Mouse (Mus musculus): ENCODE data around the gene Tmem41b. TPM values are rescaled to one million over a fixed set of nuclear protein-coding genes. Genes with fewer than 3 reads are reported as not detected.

Gene Tmem41b
- polyA plus RNA-seq, 1 experiment: not detected

- TF ChIP-seq CTCF (IDR thresholded peaks at IDR 0.05; ENCODE audit: insufficient read depth, low read depth, low read length): no peak
- TF ChIP-seq POLR2A (IDR thresholded peaks at IDR 0.05; ENCODE audit: insufficient read depth, low read depth, low read length): no peak
- Histone ChIP-seq H3K27ac (ENCODE audit: insufficient read depth, low read depth, low read length) (no peak overlapping the region), H3K4me3 (ENCODE audit: insufficient read depth, low read depth, low read length) (no peak overlapping the region), H3K4me1 (ENCODE audit: control insufficient read depth, insufficient read depth, low read length) (no peaks in the 10 kb centered on the region)
- 91% methylated on average over 6 of the region's 6 CpGs for WGBS
Observed at GRCm38 (mm10) chr7:110009084-110009483, 22.4 kb upstream of the Tmem41b start.

- TF ChIP-seq CTCF (IDR thresholded peaks at IDR 0.05; ENCODE audit: insufficient read depth, low read depth, low read length) (no peak), POLR2A (IDR thresholded peaks at IDR 0.05; ENCODE audit: insufficient read depth, low read depth, low read length) (no peak)
Observed at GRCm38 (mm10) chr7:110008513-110008912, 21.8 kb upstream of the Tmem41b start.

GRCm38 (mm10) chr7:110006471-110007195, 19.9 kb upstream of the Tmem41b start:
- TF ChIP-seq CTCF (IDR thresholded peaks at IDR 0.05; ENCODE audit: insufficient read depth, low read depth, low read length): no peak
- TF ChIP-seq POLR2A (IDR thresholded peaks at IDR 0.05; ENCODE audit: insufficient read depth, low read depth, low read length): no peak
- Histone ChIP-seq H3K27ac (ENCODE audit: insufficient read depth, low read depth, low read length) (no peak overlapping the region; the same call in 1 of the 2 replicates), H3K4me3 (ENCODE audit: insufficient read depth, low read depth, low read length) (no peak overlapping the region), H3K4me1 (ENCODE audit: control insufficient read depth, insufficient read depth, low read length) (peaks cover 4% of the 10 kb centered on the region)
- WGBS: 80% methylated on average over 5 of the region's 5 CpGs

More at GRCm38 (mm10) chr7:110008513-110008912, 21.8 kb upstream of the Tmem41b start:
- Histone ChIP-seq H3K4me3 (ENCODE audit: insufficient read depth, low read depth, low read length) (no peak overlapping the region), H3K4me1 (ENCODE audit: control insufficient read depth, insufficient read depth, low read length) (no peaks in the 10 kb centered on the region), H3K27ac (ENCODE audit: insufficient read depth, low read depth, low read length) (no peak overlapping the region)
- 90% methylated on average over 1 of the region's 1 CpGs for WGBS

GRCm38 (mm10) chr7:110005976-110006375, 19.2 kb upstream of the Tmem41b start:
- no peak overlapping the region for H3K4me3 ChIP-seq (ENCODE audit: insufficient read depth, low read depth, low read length)
- TF ChIP-seq CTCF (IDR thresholded peaks at IDR 0.05; ENCODE audit: insufficient read depth, low read depth, low read length) (no peak), POLR2A (IDR thresholded peaks at IDR 0.05; ENCODE audit: insufficient read depth, low read depth, low read length) (no peak)
- peaks cover 4% of the 10 kb centered on the region for H3K4me1 ChIP-seq (ENCODE audit: control insufficient read depth, insufficient read depth, low read length)
- no peak overlapping the region for H3K27ac ChIP-seq (ENCODE audit: insufficient read depth, low read depth, low read length)

DNA sequence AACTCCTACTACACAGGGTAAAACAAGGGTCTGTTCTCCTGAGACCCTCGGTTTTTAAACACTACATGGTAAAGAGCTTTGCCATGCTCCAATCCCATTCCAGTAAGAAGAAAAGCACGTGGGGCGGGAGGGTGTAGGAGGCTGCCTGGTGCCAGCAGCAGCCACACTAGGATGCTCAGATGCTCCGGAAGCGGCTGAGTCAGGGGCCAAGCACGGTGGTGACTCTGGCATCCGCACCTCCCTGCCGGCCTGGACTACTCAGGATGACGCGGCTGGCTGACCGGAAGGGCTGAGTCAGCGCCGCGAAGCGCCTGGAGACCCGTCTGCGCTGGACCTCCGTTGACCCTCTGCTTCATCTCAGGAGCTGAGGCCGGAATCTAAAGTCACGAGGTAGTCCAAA, 16.2 kb upstream of the Tmem41b start:
- no peak overlapping the region for H3K27ac ChIP-seq (ENCODE audit: insufficient read depth, low read depth, low read length)
- peak overlapping the region; percentile 37 for H3K4me3 ChIP-seq (ENCODE audit: insufficient read depth, low read depth, low read length)
- H3K4me1 ChIP-seq (ENCODE audit: control insufficient read depth, insufficient read depth, low read length): peaks cover 4% of the 10 kb centered on the region
- 19% methylated on average over 20 of the region's 20 CpGs for WGBS
- no peak for TF ChIP-seq POLR2A (IDR thresholded peaks at IDR 0.05; ENCODE audit: insufficient read depth, low read depth, low read length)
- TF ChIP-seq CTCF (IDR thresholded peaks at IDR 0.05; ENCODE audit: insufficient read depth, low read depth, low read length): no peak

- Histone ChIP-seq H3K4me1 (ENCODE audit: control insufficient read depth, insufficient read depth, low read length) (peaks cover 4% of the 10 kb centered on the region), H3K4me3 (ENCODE audit: insufficient read depth, low read depth, low read length) (no peak overlapping the region), H3K27ac (ENCODE audit: insufficient read depth, low read depth, low read length) (no peak overlapping the region)
- TF ChIP-seq CTCF (IDR thresholded peaks at IDR 0.05; ENCODE audit: insufficient read depth, low read depth, low read length): no peak
- no peak for TF ChIP-seq POLR2A (IDR thresholded peaks at IDR 0.05; ENCODE audit: insufficient read depth, low read depth, low read length)
Observed at GRCm38 (mm10) chr7:110002092-110002491, 15.4 kb upstream of the Tmem41b start.

- H3K4me1 ChIP-seq (ENCODE audit: control insufficient read depth, insufficient read depth, low read length): peaks cover 4% of the 10 kb centered on the region
- no peak overlapping the region for H3K27ac ChIP-seq (ENCODE audit: insufficient read depth, low read depth, low read length)
- no peak overlapping the region for H3K4me3 ChIP-seq (ENCODE audit: insufficient read depth, low read depth, low read length)
- TF ChIP-seq POLR2A (IDR thresholded peaks at IDR 0.05; ENCODE audit: insufficient read depth, low read depth, low read length) (no peak), CTCF (IDR thresholded peaks at IDR 0.05; ENCODE audit: insufficient read depth, low read depth, low read length) (no peak)
- WGBS: 91% methylated on average over 4 of the region's 4 CpGs
Observed at GRCm38 (mm10) chr7:109998388-109998787, 11.7 kb upstream of the Tmem41b start.

DNA sequence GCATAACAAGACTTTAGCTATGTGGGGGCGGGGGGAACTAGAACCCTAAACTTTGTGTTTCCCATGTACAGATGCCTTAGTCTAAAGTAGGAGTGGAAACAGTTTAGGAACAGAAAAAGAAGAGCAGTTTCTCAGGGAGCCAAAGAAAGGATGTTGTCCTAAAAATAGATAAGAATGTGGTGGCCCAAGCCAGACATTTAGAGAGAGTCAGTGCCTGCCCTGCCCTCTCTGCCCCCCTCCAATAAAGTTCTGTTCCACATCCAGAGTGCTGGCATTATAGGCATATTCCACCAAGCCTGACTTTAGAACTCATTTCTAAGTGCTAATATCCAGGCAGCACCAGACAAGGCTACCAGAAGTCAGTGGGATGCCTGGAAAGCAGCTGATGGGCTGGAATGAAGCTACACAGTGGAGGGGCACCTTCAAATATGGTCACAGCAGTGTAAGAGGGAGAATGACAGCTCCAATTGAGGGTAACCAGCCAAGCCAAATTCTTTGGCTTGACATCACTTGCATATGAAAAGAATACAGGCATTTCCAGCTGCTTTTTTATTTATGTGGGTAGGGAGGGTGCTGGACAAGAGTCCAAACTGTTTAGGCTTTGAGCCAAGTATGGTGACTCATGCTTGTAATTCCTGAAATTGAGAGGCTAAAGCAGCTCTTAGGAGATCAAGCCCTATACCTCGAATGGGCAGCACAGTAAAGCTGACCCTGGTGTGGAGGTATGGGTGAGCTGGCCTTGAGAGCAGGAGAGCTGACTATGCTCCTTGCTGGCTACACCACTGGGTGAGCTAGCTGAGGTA, 6.6 kb upstream of the Tmem41b start:
- TF ChIP-seq CTCF (IDR thresholded peaks at IDR 0.05; ENCODE audit: insufficient read depth, low read depth, low read length): no peak
- no peak for TF ChIP-seq POLR2A (IDR thresholded peaks at IDR 0.05; ENCODE audit: insufficient read depth, low read depth, low read length)
- Histone ChIP-seq H3K27ac (ENCODE audit: insufficient read depth, low read depth, low read length) (peak overlapping the region; percentile 33; the same call in 1 of the 2 replicates), H3K4me3 (ENCODE audit: insufficient read depth, low read depth, low read length) (no peak overlapping the region), H3K4me1 (ENCODE audit: control insufficient read depth, insufficient read depth, low read length) (no peaks in the 10 kb centered on the region)
- WGBS: 33% methylated on average over 2 of the region's 2 CpGs

- no peak overlapping the region for H3K4me3 ChIP-seq (ENCODE audit: insufficient read depth, low read depth, low read length)
- no peak for TF ChIP-seq POLR2A (IDR thresholded peaks at IDR 0.05; ENCODE audit: insufficient read depth, low read depth, low read length)
- H3K27ac ChIP-seq (ENCODE audit: insufficient read depth, low read depth, low read length): no peak overlapping the region
- WGBS: 95% methylated on average over 1 of the region's 1 CpGs
- H3K4me1 ChIP-seq (ENCODE audit: control insufficient read depth, insufficient read depth, low read length): no peaks in the 10 kb centered on the region
Observed at GRCm38 (mm10) chr7:109991286-109991685, 4.6 kb upstream of the Tmem41b start.
